Mouse (Mus musculus): ENCODE results near the gene Nkx2-5.

GRCm38 (mm10) chr17:26836786-26837545, 7.8 kb downstream of the Nkx2-5 start:
- TF ChIP-seq CTCF (IDR thresholded peaks at IDR 0.05; ENCODE audit: borderline replicate concordance, extremely low read depth, insufficient read depth, insufficient read length), result no peak
- no peak for TF ChIP-seq POLR2A (IDR thresholded peaks at IDR 0.05; ENCODE audit: borderline replicate concordance, extremely low read depth, insufficient read depth, insufficient read length, poor library complexity, severe bottlenecking)
